Mouse (Mus musculus) heart, adult 2 months (tissue): ENCODE measurements around the gene Syt2.

Experiments
- CTCF ChIP-seq: fragments of 200-600 bp; IDR thresholded peaks from 2 replicates; pipeline ENCODE4 v1.8.1; 2022; ENCODE audit warnings: antibody characterized with exemption, mild to moderate bottlenecking, moderate library complexity
- EP300 ChIP-seq: fragments of 200-500 bp; IDR thresholded peaks from 2 replicates; pipeline ENCODE4 v1.6.1; 2011; ENCODE audit warnings: low read depth, low read length, control low read depth; ENCODE audit not compliant: insufficient read depth
- POLR2A ChIP-seq: fragments of 200-500 bp; IDR thresholded peaks from 2 replicates; pipeline ENCODE4 v1.6.1; 2011; ENCODE audit warnings: mild to moderate bottlenecking, low read depth, low read length, control low read depth; ENCODE audit not compliant: insufficient read depth

DNA sequence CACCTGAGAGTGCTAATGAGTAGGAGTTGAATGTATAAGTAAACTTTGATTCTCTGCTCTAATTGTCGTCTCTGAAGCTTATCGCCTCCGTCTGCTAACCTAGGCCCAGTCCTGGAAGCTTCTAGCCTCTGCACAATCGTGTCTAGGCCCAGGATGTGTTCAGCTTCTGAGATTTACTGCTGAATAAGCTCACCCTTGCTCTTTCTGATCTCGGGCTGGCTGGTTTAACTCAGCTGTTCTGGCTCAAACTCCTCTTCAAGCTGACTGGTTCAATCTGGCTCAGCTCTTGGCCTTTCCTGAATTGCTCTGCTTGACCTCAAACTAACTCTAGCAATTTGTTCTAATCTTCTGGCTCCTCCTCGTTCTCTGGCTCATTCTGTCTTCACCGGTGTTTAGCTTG lies 13.7 kb downstream of the Syt2 start:
- TF ChIP-seq POLR2A (no peak), CTCF (no peak), EP300 (no peak)
